Mouse (Mus musculus) ES-E14 (cell line): ENCODE measurements around the gene Pde9a. TPM values are rescaled to one million over a fixed set of nuclear protein-coding genes. Genes with fewer than 3 reads are reported as not detected.
A peak's percentile ranks its signal among the peaks of the same experiment; 100 is the strongest.

Source experiments
- DNase-seq: peaks from one replicate; pipeline ENCODE4 v3.0.0-alpha.2; 2013; ENCODE audit warnings: low read depth, low spot score
- H3K27ac ChIP-seq: 2 replicates; pipeline ENCODE4 v1.5.1; 2012; ENCODE audit warnings: low read depth, mild to moderate bottlenecking, low read length, moderate library complexity, mixed read lengths; ENCODE audit not compliant: poor library complexity, insufficient read depth, severe bottlenecking
- H3K36me3 ChIP-seq: 2 replicates; pipeline ENCODE4 v1.6.1; 2012; ENCODE audit warnings: mild to moderate bottlenecking, low read length, moderate library complexity, mixed read lengths; ENCODE audit not compliant: control insufficient read depth, poor library complexity, insufficient read depth, severe bottlenecking
- H3K4me1 ChIP-seq, 2 experiments: fragments of 150-350 bp in 1 of 2; sonication (generic) in 1 of 2; 2 replicates each; pipeline ENCODE4 v1.6.1; 2012; ENCODE audit warnings: low read length in 2 of 2, mild to moderate bottlenecking in 1 of 2, mixed read lengths in 1 of 2; ENCODE audit not compliant: control insufficient read depth in 2 of 2, insufficient read depth in 2 of 2, poor library complexity in 1 of 2
- H3K4me3 ChIP-seq, 2 experiments: fragments of 150-350 bp in 1 of 2; sonication (generic) in 1 of 2; 2 replicates each; pipeline ENCODE4 v1.5.1; 2012; ENCODE audit warnings: low read length in 2 of 2, low read depth in 1 of 2, mild to moderate bottlenecking in 1 of 2, mixed read lengths in 1 of 2; ENCODE audit not compliant: insufficient read depth in 1 of 2, poor library complexity in 1 of 2, severe bottlenecking in 1 of 2
- H3K9ac ChIP-seq: 2 replicates; pipeline ENCODE4 v1.6.1; 2012; ENCODE audit warnings: low read depth, mild to moderate bottlenecking, low read length, mixed read lengths; ENCODE audit not compliant: poor library complexity, insufficient read depth, severe bottlenecking
- H3K9me3 ChIP-seq: fragments of 150-350 bp; sonication (generic); 2 replicates; pipeline ENCODE4 v1.6.1; 2012; ENCODE audit warnings: low read depth, mild to moderate bottlenecking, low read length; ENCODE audit not compliant: control insufficient read depth, insufficient read depth
- CHD2 ChIP-seq: IDR thresholded peaks from 2 replicates; pipeline ENCODE4 v1.6.1; 2014; ENCODE audit warnings: mild to moderate bottlenecking, low read depth, low read length, inconsistent platforms
- HCFC1 ChIP-seq: IDR thresholded peaks from 2 replicates; pipeline ENCODE4 v1.6.1; 2012; ENCODE audit warnings: low read length, inconsistent platforms, borderline replicate concordance; ENCODE audit not compliant: insufficient read depth
- MAFK ChIP-seq: IDR thresholded peaks from 2 replicates; pipeline ENCODE4 v1.6.1; 2014; ENCODE audit warnings: mild to moderate bottlenecking, low read depth, low read length, inconsistent platforms; ENCODE audit not compliant: insufficient read depth
- ZC3H11A ChIP-seq: IDR thresholded peaks from 2 replicates; pipeline ENCODE4 v1.6.1; 2012; ENCODE audit warnings: low read depth, mild to moderate bottlenecking, inconsistent platforms, low read length, borderline replicate concordance
- ZNF384 ChIP-seq: IDR thresholded peaks from 2 replicates; pipeline ENCODE4 v1.6.1; 2012; ENCODE audit warnings: low read depth, low read length, inconsistent platforms
- in situ Hi-C, 2 experiments: fragments of 600-800 bp; cut with MboI; formaldehyde crosslinking; loops; one replicate each; pipeline ENCODE4 v1.15.1; 2025; ENCODE audit warnings: low sequenced_read_pairs in 2 of 2, inconsistent platforms in 1 of 2; ENCODE audit not compliant: unreplicated experiment in 2 of 2
- total RNA-seq: library from RNA; depleted of rRNA; stranded (reverse); fragments of 300-350 nt; gene quantifications from 2 replicates; pipeline ENCODE4 v1.2.3, GENCODE M21; 2012

The Pde9a gene
- total RNA-seq, 1 experiment: 3.9 TPM

DNA sequence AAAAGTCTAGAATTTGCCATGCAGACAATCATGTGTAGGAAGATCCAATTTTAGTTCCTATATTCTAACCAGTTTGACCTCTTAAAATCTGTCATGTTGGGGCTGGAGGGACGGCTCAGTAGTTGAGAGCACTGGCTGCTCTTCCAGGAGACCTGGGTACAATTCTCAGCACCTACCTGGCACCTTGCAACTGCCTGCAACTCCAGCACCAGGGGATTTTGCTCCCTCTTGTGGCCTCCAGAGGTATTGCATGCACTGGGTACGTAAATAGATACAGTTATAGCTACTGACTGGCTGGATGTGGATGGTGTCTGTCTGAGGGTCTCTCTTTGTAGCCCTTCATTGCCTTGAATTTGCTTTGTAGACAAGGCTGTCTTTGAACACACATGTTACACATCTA, 43.4 kb downstream of the Pde9a start:
- TF ChIP-seq HCFC1 (no peak), ZC3H11A (0 out of 2 replicates have a peak, but pooled peaks have one; percentile 22)
- peaks cover 2 to 37% of the 10 kb centered on the region in 2 experiments; a peak in 3 of 4 replicates for H3K4me1 ChIP-seq

GRCm38 (mm10) chr17:31432878-31433281, 46.9 kb downstream of the Pde9a start:
- Histone ChIP-seq H3K9ac (no peak overlapping the region), H3K27ac (no peak overlapping the region)

More for the DNA sequence above, 43.4 kb downstream of the Pde9a start:
- no peak overlapping the region for H3K27ac ChIP-seq
- in situ Hi-C loops: no loop called here
- H3K4me3 ChIP-seq: no peak overlapping the region
- DNase-seq: peak; percentile 50
- peaks cover 2% of the 10 kb centered on the region; the same call in 1 of the 2 replicates for H3K36me3 ChIP-seq
- no peak overlapping the region for H3K9ac ChIP-seq
- no peaks in the 10 kb centered on the region for H3K9me3 ChIP-seq

DNA sequence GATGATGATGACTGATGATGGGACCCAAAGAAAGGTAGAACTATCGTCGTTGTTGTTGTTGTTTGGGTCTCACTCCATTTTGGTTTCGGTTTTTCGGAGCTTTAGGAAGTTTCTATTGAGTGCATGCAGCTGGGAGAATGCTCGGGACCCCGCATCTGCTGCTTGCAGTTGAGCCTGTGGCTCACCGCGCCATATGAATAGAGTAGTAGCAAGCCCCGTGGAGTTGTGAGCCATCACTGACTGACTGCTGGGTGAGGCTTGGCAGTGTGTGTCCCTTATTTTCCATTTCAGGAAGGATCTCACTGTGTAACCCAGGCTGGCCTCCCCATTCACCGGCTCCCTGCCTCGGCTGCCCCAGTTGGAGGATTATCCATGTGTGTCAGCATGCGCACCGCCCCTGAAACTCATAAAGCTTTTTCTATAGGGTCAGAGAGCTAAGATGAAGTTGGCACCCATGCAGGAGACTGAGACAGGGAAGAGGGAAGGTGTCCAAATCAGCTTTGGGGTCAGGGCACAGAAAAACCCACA, 47.5 kb downstream of the Pde9a start:
- Histone ChIP-seq H3K36me3 (peaks cover 2% of the 10 kb centered on the region; the same call in 1 of the 2 replicates), H3K4me1 (peaks cover 2 to 24% of the 10 kb centered on the region in 2 experiments; a peak in 3 of 4 replicates), H3K27ac (no peak overlapping the region), H3K4me3 (no peak overlapping the region), H3K9ac (no peak overlapping the region), H3K9me3 (no peaks in the 10 kb centered on the region)
- TF ChIP-seq ZNF384: no peak
- no peak for TF ChIP-seq ZC3H11A
- no peak for TF ChIP-seq MAFK
- TF ChIP-seq CHD2: no peak
- TF ChIP-seq HCFC1: no peak
- in situ Hi-C loops: no loop called here
- no peak for DNase-seq

More at GRCm38 (mm10) chr17:31432878-31433281, 46.9 kb downstream of the Pde9a start:
- Histone ChIP-seq H3K36me3 (peaks cover 2% of the 10 kb centered on the region; the same call in 1 of the 2 replicates), H3K9me3 (no peaks in the 10 kb centered on the region), H3K4me1 (peaks cover 2 to 24% of the 10 kb centered on the region in 2 experiments; a peak in 3 of 4 replicates), H3K4me3 (no peak overlapping the region)
- no peak for TF ChIP-seq ZNF384
- TF ChIP-seq ZC3H11A: no peak
- no peak for TF ChIP-seq HCFC1
- no peak for TF ChIP-seq MAFK
- no peak for TF ChIP-seq CHD2
- in situ Hi-C loops: no loop called here
- DNase-seq: no peak

DNA sequence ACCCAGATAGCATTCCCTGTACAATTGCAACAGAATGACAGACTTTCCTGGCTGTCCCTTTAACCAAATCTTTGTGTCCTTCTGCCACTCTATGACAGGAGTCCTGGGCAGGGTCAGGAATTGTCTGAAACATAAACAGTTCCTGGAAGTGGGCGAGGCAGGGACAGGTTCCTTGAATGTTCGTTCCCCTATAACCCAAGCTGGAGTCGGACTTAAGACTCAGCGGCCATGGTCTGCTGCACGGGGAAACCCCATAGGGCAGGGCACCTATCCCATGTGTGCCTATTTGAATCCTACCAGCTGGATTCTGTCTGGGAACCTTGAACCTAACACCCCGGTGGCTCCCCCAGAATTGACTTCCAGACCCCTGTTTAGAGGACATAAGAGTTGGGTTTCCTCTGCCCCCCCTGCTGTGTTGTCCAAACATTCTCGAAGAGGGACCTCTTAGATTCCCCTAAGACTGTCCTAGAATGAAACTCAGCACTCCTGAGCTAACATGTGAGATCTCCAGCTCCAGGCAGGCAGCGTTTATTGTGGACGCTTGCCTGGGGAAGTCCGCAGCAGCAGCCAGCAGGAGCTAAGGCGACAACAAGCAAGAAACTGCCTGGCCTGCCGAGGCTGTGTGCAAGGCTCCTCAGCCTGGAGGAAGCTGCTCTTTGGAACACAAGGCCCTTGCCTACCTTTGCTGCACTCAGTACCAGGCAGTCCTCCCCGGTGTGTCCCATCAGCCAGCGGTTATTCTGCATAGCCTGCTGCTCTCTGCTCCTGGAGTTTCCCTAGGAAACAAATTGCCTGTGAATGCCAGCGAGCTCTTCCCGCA, 48.2 kb downstream of the Pde9a start:
- no peaks in the 10 kb centered on the region for H3K9me3 ChIP-seq
- TF ChIP-seq ZC3H11A: no peak
- no peak for TF ChIP-seq HCFC1
- no peak for TF ChIP-seq ZNF384
- no peak for TF ChIP-seq CHD2
- TF ChIP-seq MAFK: no peak
- H3K27ac ChIP-seq: peak overlapping the region; percentile 71
- peaks cover 2 to 24% of the 10 kb centered on the region in 2 experiments; a peak in 3 of 4 replicates for H3K4me1 ChIP-seq
- in situ Hi-C loops: no loop called here
- peak overlapping the region in 1 of 2 experiments; percentile 21; a peak in 2 of 4 replicates for H3K4me3 ChIP-seq
- H3K36me3 ChIP-seq: peaks cover 2% of the 10 kb centered on the region; the same call in 1 of the 2 replicates
- no peak for DNase-seq
- H3K9ac ChIP-seq: peak overlapping the region; percentile 19; the same call in 1 of the 2 replicates
